Mouse (Mus musculus): Measurements from ENCODE around the gene Ttc24. TPM values are rescaled to one million over a fixed set of nuclear protein-coding genes. Genes with fewer than 3 reads are reported as not detected.

Gene Ttc24
- polyA plus RNA-seq, 1 experiment from 2014 or later, result not detected

GRCm38 (mm10) chr3:88100251-88100650 is 22.1 kb upstream of the Ttc24 start:
- 77% methylated on average over 3 of the region's 3 CpGs for WGBS
- peaks cover 85% of the 10 kb centered on the region for H3K36me3 ChIP-seq
- no peak overlapping the region for H3K9ac ChIP-seq
- no peak overlapping the region for H3K27ac ChIP-seq
- no peak overlapping the region for H3K4me2 ChIP-seq
- H3K9me3 ChIP-seq, result no peaks in the 10 kb centered on the region
- no peak overlapping the region for H3K4me3 ChIP-seq
- H3K27me3 ChIP-seq, result no peaks in the 10 kb centered on the region
- H3K4me1 ChIP-seq, result no peaks in the 10 kb centered on the region
- ATAC-seq (ENCODE audit: insufficient number of reproducible peaks, low FRiP score, low TSS enrichment, low read depth), result no peak

- 83% methylated on average over 6 of the region's 6 CpGs for WGBS
- peaks cover 86% of the 10 kb centered on the region for H3K36me3 ChIP-seq
- no peak overlapping the region for H3K4me3 ChIP-seq
- H3K9me3 ChIP-seq, result no peaks in the 10 kb centered on the region
- H3K27me3 ChIP-seq, result no peaks in the 10 kb centered on the region
- H3K4me2 ChIP-seq, result no peak overlapping the region
- ATAC-seq (ENCODE audit: insufficient number of reproducible peaks, low FRiP score, low TSS enrichment, low read depth), result no peak
- H3K27ac ChIP-seq, result no peak overlapping the region
- H3K9ac ChIP-seq, result no peak overlapping the region
- H3K4me1 ChIP-seq, result no peaks in the 10 kb centered on the region
Measured at GRCm38 (mm10) chr3:88097666-88098065, 19.6 kb upstream of the Ttc24 start.

GRCm38 (mm10) chr3:88094126-88094525 is 16.0 kb upstream of the Ttc24 start:
- WGBS, result 85% methylated on average over 5 of the region's 5 CpGs
- ATAC-seq (ENCODE audit: insufficient number of reproducible peaks, low FRiP score, low TSS enrichment, low read depth), result no peak
- H3K9me3 ChIP-seq, result no peaks in the 10 kb centered on the region
- no peaks in the 10 kb centered on the region for H3K27me3 ChIP-seq
- H3K4me3 ChIP-seq, result no peak overlapping the region
- H3K4me2 ChIP-seq, result no peak overlapping the region
- H3K27ac ChIP-seq, result no peak overlapping the region
- H3K9ac ChIP-seq, result no peak overlapping the region
- H3K36me3 ChIP-seq, result peaks cover 89% of the 10 kb centered on the region
- H3K4me1 ChIP-seq, result no peaks in the 10 kb centered on the region

- H3K27me3 ChIP-seq, result no peaks in the 10 kb centered on the region
- H3K36me3 ChIP-seq, result peaks cover 84% of the 10 kb centered on the region
- ATAC-seq (ENCODE audit: insufficient number of reproducible peaks, low FRiP score, low TSS enrichment, low read depth), result no peak
- H3K9me3 ChIP-seq, result no peaks in the 10 kb centered on the region
- no peak overlapping the region for H3K27ac ChIP-seq
- no peaks in the 10 kb centered on the region for H3K4me1 ChIP-seq
- H3K4me3 ChIP-seq, result no peak overlapping the region
- WGBS, result 87% methylated on average over 6 of the region's 6 CpGs
- H3K4me2 ChIP-seq, result no peak overlapping the region
- no peak overlapping the region for H3K9ac ChIP-seq
Measured at GRCm38 (mm10) chr3:88090616-88091015, 12.5 kb upstream of the Ttc24 start.

GRCm38 (mm10) chr3:88090106-88090505 is 12.0 kb upstream of the Ttc24 start:
- Histone ChIP-seq H3K9ac (no peak overlapping the region), H3K27me3 (no peaks in the 10 kb centered on the region), H3K36me3 (peaks cover 80% of the 10 kb centered on the region), H3K4me3 (no peak overlapping the region), H3K9me3 (no peaks in the 10 kb centered on the region), H3K27ac (no peak overlapping the region), H3K4me2 (no peak overlapping the region), H3K4me1 (no peaks in the 10 kb centered on the region)
- no peak for ATAC-seq (ENCODE audit: insufficient number of reproducible peaks, low FRiP score, low TSS enrichment, low read depth)
- 91% methylated on average over 7 of the region's 7 CpGs for WGBS

GRCm38 (mm10) chr3:88087688-88088087 is 9.6 kb upstream of the Ttc24 start:
- Histone ChIP-seq H3K4me2 (no peak overlapping the region), H3K4me1 (peaks cover 5% of the 10 kb centered on the region), H3K27me3 (no peaks in the 10 kb centered on the region), H3K27ac (no peak overlapping the region), H3K9me3 (no peaks in the 10 kb centered on the region), H3K4me3 (no peak overlapping the region), H3K9ac (no peak overlapping the region), H3K36me3 (peaks cover 65% of the 10 kb centered on the region)
- ATAC-seq (ENCODE audit: insufficient number of reproducible peaks, low FRiP score, low TSS enrichment, low read depth), result no peak
- WGBS, result 86% methylated on average over 1 of the region's 1 CpGs

- Histone ChIP-seq H3K4me1 (peaks cover 17% of the 10 kb centered on the region), H3K27ac (no peak overlapping the region), H3K9ac (no peak overlapping the region), H3K27me3 (no peaks in the 10 kb centered on the region), H3K4me2 (no peak overlapping the region), H3K36me3 (peaks cover 44% of the 10 kb centered on the region), H3K4me3 (no peak overlapping the region), H3K9me3 (no peaks in the 10 kb centered on the region)
- no peak for ATAC-seq (ENCODE audit: insufficient number of reproducible peaks, low FRiP score, low TSS enrichment, low read depth)
- 57% methylated on average over 3 of the region's 9 CpGs for WGBS
Measured at GRCm38 (mm10) chr3:88085459-88085858, 7.4 kb upstream of the Ttc24 start.

- Histone ChIP-seq H3K27ac (no peak overlapping the region), H3K36me3 (peaks cover 29% of the 10 kb centered on the region), H3K9me3 (no peaks in the 10 kb centered on the region), H3K4me2 (no peak overlapping the region), H3K27me3 (no peaks in the 10 kb centered on the region), H3K9ac (no peak overlapping the region), H3K4me1 (peaks cover 17% of the 10 kb centered on the region), H3K4me3 (no peak overlapping the region)
- 95% methylated on average over 2 of the region's 2 CpGs for WGBS
- ATAC-seq (ENCODE audit: insufficient number of reproducible peaks, low FRiP score, low TSS enrichment, low read depth), result no peak
Measured at GRCm38 (mm10) chr3:88084001-88084400, 5.9 kb upstream of the Ttc24 start.

- 7% methylated on average over 4 of the region's 4 CpGs for WGBS
- Histone ChIP-seq H3K4me1 (peaks cover 17% of the 10 kb centered on the region), H3K36me3 (peaks cover 20% of the 10 kb centered on the region), H3K27ac (no peak overlapping the region), H3K9ac (no peak overlapping the region), H3K27me3 (peaks cover 3% of the 10 kb centered on the region; the same call in 1 of the 2 replicates), H3K4me2 (peak overlapping the region; percentile 78), H3K4me3 (peak overlapping the region; percentile 51), H3K9me3 (no peaks in the 10 kb centered on the region)
- ATAC-seq (ENCODE audit: insufficient number of reproducible peaks, low FRiP score, low TSS enrichment, low read depth), result no peak
Measured at GRCm38 (mm10) chr3:88082663-88083062, 4.6 kb upstream of the Ttc24 start.

- Histone ChIP-seq H3K9ac (0 out of 2 replicates have a peak overlapping the region, but pooled peaks have one; percentile 18), H3K4me2 (peak overlapping the region; percentile 78), H3K4me3 (peak overlapping the region; percentile 51), H3K4me1 (peaks cover 17% of the 10 kb centered on the region), H3K36me3 (peaks cover 20% of the 10 kb centered on the region), H3K9me3 (no peaks in the 10 kb centered on the region), H3K27ac (no peak overlapping the region), H3K27me3 (peaks cover 6% of the 10 kb centered on the region; the same call in 1 of the 2 replicates)
- 1% methylated on average over 13 of the region's 13 CpGs for WGBS
- no peak for ATAC-seq (ENCODE audit: insufficient number of reproducible peaks, low FRiP score, low TSS enrichment, low read depth)
Measured at GRCm38 (mm10) chr3:88082224-88082618, 4.1 kb upstream of the Ttc24 start.

- no peaks in the 10 kb centered on the region for H3K9me3 ChIP-seq
- H3K4me1 ChIP-seq, result peaks cover 17% of the 10 kb centered on the region
- peak within 1 kb of the TSS; percentile 51 for H3K4me3 ChIP-seq
- WGBS, result 19% methylated on average over 33 of the region's 33 CpGs
- peak; percentile 80 for ATAC-seq (ENCODE audit: insufficient number of reproducible peaks, low FRiP score, low TSS enrichment, low read depth)
- H3K27ac ChIP-seq, result peak within 1 kb of the TSS; percentile 17; the same call in 1 of the 2 replicates
- H3K9ac ChIP-seq, result 0 out of 2 replicates have a peak within 1 kb of the TSS, but pooled peaks have one; percentile 18
- peaks cover 6% of the 10 kb centered on the region; the same call in 1 of the 2 replicates for H3K27me3 ChIP-seq
- H3K4me2 ChIP-seq, result peak within 1 kb of the TSS; percentile 78
- H3K36me3 ChIP-seq, result peaks cover 17% of the 10 kb centered on the region
Measured at GRCm38 (mm10) chr3:88081345-88082223, 3.5 kb upstream of the Ttc24 start, which contains the start of gene Iqgap3. Gene Iqgap3 (plus strand): TSS chr3:88081971.

- WGBS, result 51% methylated on average over 8 of the region's 8 CpGs
- ATAC-seq (ENCODE audit: insufficient number of reproducible peaks, low FRiP score, low TSS enrichment, low read depth), result no peak
- no peak overlapping the region for H3K4me3 ChIP-seq
- peaks cover 6% of the 10 kb centered on the region; the same call in 1 of the 2 replicates for H3K27me3 ChIP-seq
- no peak overlapping the region for H3K27ac ChIP-seq
- H3K36me3 ChIP-seq, result no peaks in the 10 kb centered on the region
- H3K4me1 ChIP-seq, result peaks cover 10% of the 10 kb centered on the region
- H3K4me2 ChIP-seq, result no peak overlapping the region
- no peaks in the 10 kb centered on the region for H3K9me3 ChIP-seq
- H3K9ac ChIP-seq, result no peak overlapping the region
Measured at GRCm38 (mm10) chr3:88077441-88077840, 663 bp downstream of the Ttc24 start.
